Mouse (Mus musculus): ENCODE results near the gene Mutyh.
"Not testable (repeated sequence)": the region's sequence is repeated elsewhere in the genome, so short reads cannot be mapped to it uniquely, and the experiment has no call there.

Gene Mutyh

GRCm38 (mm10) chr4:116820902-116821693 lies 13.6 kb downstream of the Mutyh start:
- DNase-seq, result peak; percentile 97

DNA sequence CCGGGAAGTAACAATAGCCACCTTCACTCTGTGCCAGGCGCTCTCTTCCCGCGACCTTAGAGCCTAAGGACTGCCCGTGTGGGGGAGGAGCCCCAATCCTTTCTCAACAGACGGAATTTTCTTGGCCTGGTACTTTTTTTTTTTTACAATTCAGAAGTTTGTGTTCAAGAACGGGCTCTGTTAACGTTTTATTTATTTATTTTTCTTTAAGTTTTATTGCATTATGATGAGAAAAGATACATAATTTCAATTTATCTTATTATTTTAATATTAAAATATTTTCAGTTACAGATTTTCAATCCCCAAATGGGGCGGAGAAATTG lies 14.1 kb downstream of the Mutyh start, which contains the start of gene Hpdl:
Gene Hpdl (minus strand): TSS at position 14 of the 323 bp plus-strand sequence.
- DNase-seq, result no peak

DNA sequence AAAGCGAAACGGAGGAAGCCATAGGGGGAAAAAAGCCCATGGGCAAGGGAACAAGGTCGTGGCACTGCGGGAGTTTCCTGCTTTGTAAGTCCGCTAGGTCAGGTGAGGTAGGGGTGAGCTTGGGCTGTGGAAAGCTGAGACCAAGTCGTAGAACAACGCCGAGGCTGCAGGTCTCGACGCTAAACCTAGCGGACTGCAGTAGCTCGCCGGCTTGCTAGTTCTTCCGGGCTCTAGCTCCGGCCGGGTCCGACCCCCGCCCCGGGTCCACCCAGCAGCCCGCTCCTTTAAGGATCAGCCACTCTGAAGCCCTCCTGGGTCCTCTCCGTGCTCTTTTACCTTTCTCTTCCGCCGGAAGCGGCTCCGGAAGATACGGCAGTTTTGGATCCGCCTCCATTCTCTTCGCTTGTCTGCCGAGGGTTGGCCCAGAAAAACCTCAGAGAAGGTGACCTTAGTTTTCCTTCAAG lies 17.1 kb downstream of the Mutyh start:
- peak; percentile 89 for DNase-seq

DNA sequence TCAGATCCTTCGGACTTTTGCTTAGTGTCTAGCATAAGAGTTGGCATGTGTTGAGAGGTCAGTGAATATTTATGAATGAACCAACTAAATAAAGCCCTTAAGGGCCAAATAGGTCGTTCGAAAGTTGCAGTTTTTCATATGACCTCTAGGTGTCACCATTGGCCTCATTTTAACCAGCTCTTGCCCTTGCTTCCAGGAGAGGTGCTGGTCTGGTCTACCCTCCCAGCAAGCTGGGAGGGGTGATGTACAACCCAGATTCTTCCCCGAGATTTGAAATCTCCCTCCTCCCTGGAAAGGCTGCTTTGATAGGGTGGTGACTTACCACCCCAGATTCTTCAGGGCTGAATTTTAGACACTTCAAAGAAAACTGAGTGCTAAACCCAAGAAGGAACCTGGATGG lies 20.3 kb downstream of the Mutyh start:
- DNase-seq, result peak; percentile 75

DNA sequence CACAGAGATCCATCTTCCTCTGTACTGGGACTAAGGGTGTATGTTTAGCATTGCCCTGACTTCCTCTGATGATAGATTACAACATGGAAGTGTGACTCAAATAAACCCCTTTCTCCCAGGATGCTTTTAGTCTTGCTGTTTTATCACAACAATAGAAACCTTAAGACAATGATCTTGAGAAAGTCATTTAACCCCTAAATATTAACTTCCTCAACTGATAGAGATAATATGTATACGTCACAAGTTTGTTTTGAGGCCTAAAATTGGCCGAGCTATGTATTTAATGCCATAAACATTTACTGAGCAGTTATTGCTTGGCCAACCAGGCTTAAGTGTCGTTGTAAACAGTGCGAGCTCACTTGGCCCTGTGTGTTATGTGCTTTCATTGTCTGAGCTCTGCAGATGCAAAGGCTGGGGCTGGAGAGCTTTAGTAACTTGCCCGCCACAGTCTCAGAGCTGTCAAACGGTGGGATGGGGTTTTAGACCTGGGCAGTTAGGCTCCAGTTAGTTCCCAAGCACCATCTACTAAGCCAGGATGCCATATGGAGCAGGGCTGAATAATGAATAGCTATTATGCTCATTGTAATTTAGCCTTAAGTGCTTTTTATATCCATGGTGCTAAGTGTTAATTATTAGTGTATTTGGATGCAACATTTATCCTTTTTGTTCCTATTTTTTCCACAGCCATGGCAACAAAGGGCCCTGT lies 22.0 kb downstream of the Mutyh start:
- DNase-seq, result no peak

- DNase-seq, result no peak
Measured at GRCm38 (mm10) chr4:116830070-116830368, 22.5 kb downstream of the Mutyh start.

DNA sequence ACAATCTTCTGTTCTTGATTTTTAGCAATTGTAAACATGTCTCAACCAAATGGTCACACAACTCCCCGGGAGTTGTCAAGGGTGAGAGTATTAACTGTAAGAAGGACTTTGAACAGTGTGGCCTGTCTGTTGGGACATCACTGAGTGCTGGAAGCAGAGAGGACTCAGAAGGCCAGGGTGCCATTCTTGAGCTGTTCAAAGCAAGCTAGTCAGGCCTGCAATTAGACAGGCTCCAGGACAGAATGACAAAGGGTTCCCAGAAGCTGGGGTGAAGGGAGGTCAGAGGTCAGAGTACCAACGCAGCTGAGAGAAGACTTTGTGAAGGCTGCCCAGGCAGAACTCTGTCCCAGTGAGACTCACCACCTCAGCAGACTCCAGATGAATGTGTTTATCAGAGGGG lies 31.5 kb downstream of the Mutyh start:
- peak; percentile 60 for DNase-seq

DNA sequence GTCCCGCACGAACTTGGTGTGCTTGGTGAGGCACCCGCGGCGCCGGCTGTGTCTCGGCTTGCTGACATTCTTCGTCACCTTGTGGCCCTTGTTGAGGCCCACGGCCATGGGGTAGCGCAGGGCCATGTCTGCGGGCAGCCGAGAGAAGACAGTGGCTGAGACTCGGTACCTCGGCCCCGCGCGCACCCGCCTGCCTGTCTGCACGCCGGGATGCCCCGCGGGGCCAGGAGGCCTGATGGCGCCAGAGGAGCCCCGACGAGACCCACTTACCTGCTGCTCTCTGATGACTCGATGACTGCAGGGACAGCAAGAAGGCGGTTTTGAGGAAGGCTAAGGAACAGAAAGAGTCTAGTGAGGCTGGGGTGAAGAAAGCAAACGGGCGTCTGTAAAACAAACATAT lies 32.6 kb downstream of the Mutyh start:
- DNase-seq, result not testable (repeated sequence)

- DNase-seq, result no peak
Measured at GRCm38 (mm10) chr4:116840841-116841240, 33.3 kb downstream of the Mutyh start.

GRCm38 (mm10) chr4:116844324-116844723 lies 36.8 kb downstream of the Mutyh start:
- no peak for DNase-seq

DNA sequence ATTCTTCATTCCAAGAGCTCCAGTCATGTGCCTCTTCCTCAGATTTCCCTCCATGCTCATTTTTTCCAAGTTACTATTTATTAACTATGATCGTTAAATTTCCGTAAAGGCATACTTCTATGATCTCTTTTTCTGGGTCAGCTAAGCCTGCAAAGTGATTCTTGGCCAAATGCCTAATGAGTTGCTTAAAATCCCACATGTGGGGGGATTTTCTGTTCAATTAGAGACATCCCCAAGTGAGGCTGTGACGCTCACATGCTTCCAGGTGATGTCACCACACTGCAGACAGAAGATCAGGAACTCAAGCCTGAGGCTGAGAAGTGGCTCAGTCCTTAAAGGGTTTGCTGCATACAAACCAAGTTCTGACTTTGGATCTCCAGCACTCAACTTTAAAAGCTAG lies 42.4 kb downstream of the Mutyh start:
- no peak for DNase-seq

DNA sequence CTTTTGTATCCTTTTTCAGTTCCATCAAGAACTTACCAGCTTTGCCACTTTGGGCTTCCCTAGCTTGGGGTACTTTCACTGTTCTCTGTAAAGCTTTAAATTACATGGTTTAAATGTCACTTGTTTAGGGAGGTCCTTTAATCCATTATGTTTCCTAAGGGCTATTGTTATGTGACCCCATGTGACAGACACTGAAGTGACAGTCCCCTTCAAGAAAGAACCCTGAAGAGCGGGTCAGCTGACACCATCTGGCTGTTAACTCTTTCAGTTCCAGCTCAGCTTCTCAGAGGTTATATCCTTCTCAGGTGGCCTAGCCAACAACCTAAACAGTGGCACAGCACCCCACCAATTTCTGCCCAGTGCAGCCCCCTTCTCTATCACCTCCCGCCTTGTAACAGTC lies 46.8 kb downstream of the Mutyh start:
- no peak for DNase-seq

DNA sequence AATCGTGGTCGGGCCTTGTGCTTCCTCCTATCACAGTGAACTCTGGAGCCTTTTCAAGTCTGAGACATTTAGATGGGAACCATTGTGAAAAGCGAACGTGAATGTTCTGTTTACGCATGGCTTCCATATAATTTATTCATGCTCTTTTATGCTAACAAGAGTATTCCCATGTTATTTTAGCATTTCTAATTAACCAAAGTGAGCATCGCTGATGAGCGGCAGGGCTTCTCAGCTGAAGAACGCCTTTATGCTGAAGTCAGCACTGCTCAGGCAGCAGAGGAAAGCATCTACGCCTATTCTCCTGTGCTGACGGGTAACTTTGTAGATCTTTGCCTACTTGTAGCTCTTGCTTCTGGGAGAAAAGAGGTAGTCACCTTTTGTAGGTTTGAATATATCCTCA lies 49.7 kb downstream of the Mutyh start:
- no peak for DNase-seq

DNA sequence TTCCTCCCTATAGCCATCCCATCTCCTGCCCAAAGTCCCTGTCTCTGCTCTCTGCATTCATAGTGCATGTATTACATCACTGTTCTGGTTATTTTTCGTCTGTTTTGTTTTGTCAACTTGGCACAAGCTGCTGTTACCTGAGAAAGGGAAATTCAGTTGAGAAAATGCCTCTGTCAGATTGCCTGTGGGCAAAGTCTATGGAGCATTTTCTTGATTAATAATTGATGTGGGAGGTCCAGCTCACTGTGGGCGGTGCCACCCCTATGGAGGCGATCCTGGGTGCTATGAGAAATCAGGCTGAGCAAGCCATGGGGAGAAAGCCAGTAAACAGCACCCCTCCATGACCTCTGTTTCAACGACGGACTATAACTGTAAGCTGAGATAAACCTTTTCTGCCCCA lies 52.2 kb downstream of the Mutyh start:
- peak; percentile 90 for DNase-seq

- DNase-seq, result no peak
Measured at GRCm38 (mm10) chr4:116862023-116862422, 54.5 kb downstream of the Mutyh start.

Data from kidney, adult 9 months (tissue).